Mouse (Mus musculus): ENCODE results near the gene Fndc3a. TPM values are rescaled to one million over a fixed set of nuclear protein-coding genes. Genes with fewer than 3 reads are reported as not detected.

Fndc3a gene
- 1,000 to 10,000 TPM in 1 of 26 experiments, 100 to 1,000 TPM in 25; 214 to 1,172 (median 418) TPM for total RNA-seq (2018; cell fraction: chromatin; rRNA removed)
- total RNA-seq (2018; cell fraction: cytosol; rRNA removed), result 100 to 1,000 TPM in 22 of 26 experiments, 10 to 100 TPM in 4; 95.0 to 246 (median 143) TPM
- 1,000 to 10,000 TPM in 1 of 26 experiments, 100 to 1,000 TPM in 25; 166 to 1,004 (median 345) TPM for total RNA-seq (2018; cell fraction: nucleus; rRNA removed)
- polyA plus RNA-seq (2018), result 62.8 to 82.3 TPM (median 74.6 TPM) in 3 replicates

- Histone ChIP-seq H3K27ac (peak within 1 kb of the TSS; percentile 83), H3K36me3 (ENCODE audit: inconsistent target) (no peaks in the 10 kb centered on the region), H3K79me2 (ENCODE audit: inconsistent target) (peaks cover 44% of the 10 kb centered on the region), H3K4me3 (ENCODE audit: inconsistent target) (peak within 1 kb of the TSS; percentile 85)
- under 1% methylated on average over 56 of the region's 82 CpGs for whole genome bisulfite sequencing (ENCODE audit: missing documents)
Observed at GRCm38 (mm10) chr14:72709710-72710340, at the start of gene Fndc3a. Fndc3a (minus strand) TSS chr14:72710003.

GRCm38 (mm10) chr14:72752893-72753292, 43.1 kb upstream of the Fndc3a start:
- H3K36me3 ChIP-seq (ENCODE audit: inconsistent target), result no peaks in the 10 kb centered on the region
- WGBS (ENCODE audit: missing documents), result 85% methylated on average over 6 of the region's 6 CpGs

GRCm38 (mm10) chr14:72750426-72751182, 40.8 kb upstream of the Fndc3a start:
- 97% methylated on average over 5 of the region's 5 CpGs for WGBS (ENCODE audit: missing documents)
- Histone ChIP-seq H3K27ac (no peak overlapping the region), H3K4me3 (ENCODE audit: inconsistent target) (no peak overlapping the region), H3K36me3 (ENCODE audit: inconsistent target) (no peaks in the 10 kb centered on the region), H3K79me2 (ENCODE audit: inconsistent target) (no peaks in the 10 kb centered on the region)

More at GRCm38 (mm10) chr14:72752893-72753292, 43.1 kb upstream of the Fndc3a start:
- H3K27ac ChIP-seq, result no peak overlapping the region
- H3K4me3 ChIP-seq (ENCODE audit: inconsistent target), result no peak overlapping the region
- no peaks in the 10 kb centered on the region for H3K79me2 ChIP-seq (ENCODE audit: inconsistent target)

GRCm38 (mm10) chr14:72748331-72748730, 38.5 kb upstream of the Fndc3a start:
- 92% methylated on average over 5 of the region's 5 CpGs for WGBS (ENCODE audit: missing documents)
- no peaks in the 10 kb centered on the region for H3K79me2 ChIP-seq (ENCODE audit: inconsistent target)
- no peaks in the 10 kb centered on the region for H3K36me3 ChIP-seq (ENCODE audit: inconsistent target)

DNA sequence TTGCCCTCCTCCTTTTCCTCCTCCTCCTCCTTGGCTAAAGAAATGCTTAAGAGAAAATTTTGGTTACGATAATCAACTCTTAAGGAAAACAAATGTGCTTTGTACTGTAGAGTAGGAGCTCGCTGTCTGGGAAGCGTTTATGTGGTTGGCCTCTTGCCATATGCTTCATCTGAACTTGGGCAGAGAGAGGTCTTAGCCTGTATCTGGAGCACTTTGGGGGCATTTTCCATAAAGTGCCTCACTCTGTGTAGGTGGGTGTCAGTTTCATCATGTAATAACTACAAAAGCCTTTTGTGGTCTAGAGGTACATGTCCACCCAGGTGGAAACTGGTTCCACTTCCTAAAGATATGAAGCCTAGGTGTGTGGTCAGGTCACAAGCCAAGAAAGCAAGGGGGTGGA, 31.9 kb upstream of the Fndc3a start:
- H3K4me3 ChIP-seq (ENCODE audit: inconsistent target), result no peak overlapping the region
- H3K79me2 ChIP-seq (ENCODE audit: inconsistent target), result no peaks in the 10 kb centered on the region
- WGBS (ENCODE audit: missing documents), result 92% methylated on average over 3 of the region's 3 CpGs
- no peaks in the 10 kb centered on the region for H3K36me3 ChIP-seq (ENCODE audit: inconsistent target)
- no peak overlapping the region for H3K27ac ChIP-seq

More at GRCm38 (mm10) chr14:72748331-72748730, 38.5 kb upstream of the Fndc3a start:
- H3K27ac ChIP-seq, result no peak overlapping the region
- no peak overlapping the region for H3K4me3 ChIP-seq (ENCODE audit: inconsistent target)

DNA sequence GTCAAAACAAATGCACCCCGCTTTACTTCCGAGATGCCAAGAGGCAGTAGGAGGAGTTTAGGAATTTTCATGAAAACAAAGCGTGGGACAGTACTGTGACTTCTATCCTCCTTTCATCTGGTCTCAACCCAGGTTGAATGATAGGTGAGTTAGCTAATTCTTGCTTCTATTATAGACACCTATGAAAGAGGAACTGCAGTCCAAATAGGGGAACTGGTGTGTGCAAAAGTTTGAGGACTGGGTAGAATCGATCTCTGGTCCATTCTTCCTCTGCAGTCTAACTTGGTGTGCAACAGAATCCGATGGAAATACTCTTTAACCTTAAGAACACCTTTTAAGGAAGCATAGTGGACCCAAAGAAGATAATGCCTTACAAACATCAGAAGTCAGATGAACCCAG, 30.5 kb upstream of the Fndc3a start:
- Histone ChIP-seq H3K36me3 (ENCODE audit: inconsistent target) (no peaks in the 10 kb centered on the region), H3K27ac (no peak overlapping the region), H3K4me3 (ENCODE audit: inconsistent target) (no peak overlapping the region), H3K79me2 (ENCODE audit: inconsistent target) (no peaks in the 10 kb centered on the region)
- WGBS (ENCODE audit: missing documents), result 46% methylated on average over 5 of the region's 5 CpGs

DNA sequence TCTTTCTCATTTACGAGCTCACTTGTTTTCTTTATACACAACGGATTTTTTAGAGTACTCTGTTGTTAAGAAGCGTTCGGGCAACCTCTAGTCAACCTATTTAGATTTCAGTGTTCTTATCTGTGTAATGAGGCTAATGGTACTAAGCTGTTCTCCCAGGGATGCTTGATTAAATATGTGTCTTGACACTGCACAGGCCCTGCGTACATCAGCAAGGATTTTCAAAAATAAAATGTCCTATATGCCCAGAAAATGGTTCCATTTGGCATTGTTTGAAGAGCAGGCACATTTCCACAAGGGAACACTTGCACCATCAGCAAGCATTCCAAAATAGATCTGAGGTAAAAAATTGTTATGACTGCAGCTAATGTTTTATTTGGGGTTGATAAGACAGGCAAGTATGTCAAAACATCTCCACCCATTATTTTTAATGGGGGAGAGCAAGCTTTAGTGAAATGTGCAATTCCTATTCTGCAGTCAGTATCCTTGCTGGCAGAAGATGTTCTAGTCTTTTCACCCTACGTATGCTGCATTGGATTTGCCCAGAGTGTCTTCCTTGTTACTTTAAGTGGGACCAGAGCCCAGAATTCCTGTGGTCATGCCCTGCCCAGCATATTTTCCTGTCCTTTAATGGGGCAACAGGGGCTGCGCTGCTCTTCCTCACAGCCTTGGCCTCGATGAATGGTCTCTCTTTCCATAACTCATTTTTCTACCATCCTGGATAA, 29.8 kb upstream of the Fndc3a start:
- 95% methylated on average over 8 of the region's 8 CpGs for WGBS (ENCODE audit: missing documents)
- H3K27ac ChIP-seq, result no peak overlapping the region
- H3K79me2 ChIP-seq (ENCODE audit: inconsistent target), result no peaks in the 10 kb centered on the region

DNA sequence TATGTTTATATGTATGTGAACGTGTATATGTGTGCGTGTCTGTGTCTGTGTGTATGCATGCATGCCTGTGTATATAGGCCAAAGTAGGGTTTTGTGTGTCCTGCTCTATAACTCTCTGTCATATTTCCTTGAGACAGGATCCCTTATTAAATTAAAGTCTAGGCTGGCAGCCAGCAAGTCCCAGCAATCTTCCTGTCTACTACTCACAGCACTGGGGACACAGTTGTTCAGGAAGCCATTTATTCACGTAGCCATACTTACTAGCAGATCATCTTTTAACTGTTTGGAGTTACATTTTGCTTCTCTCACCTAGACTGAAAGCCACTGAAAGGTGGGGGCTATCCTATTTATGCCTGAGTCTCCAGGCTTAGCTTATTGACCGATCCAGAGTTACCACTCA, 29.0 kb upstream of the Fndc3a start:
- Histone ChIP-seq H3K4me3 (ENCODE audit: inconsistent target) (no peak overlapping the region), H3K79me2 (ENCODE audit: inconsistent target) (no peaks in the 10 kb centered on the region), H3K27ac (no peak overlapping the region), H3K36me3 (ENCODE audit: inconsistent target) (no peaks in the 10 kb centered on the region)
- 90% methylated on average over 4 of the region's 4 CpGs for WGBS (ENCODE audit: missing documents)

More for the DNA sequence above, 29.8 kb upstream of the Fndc3a start:
- Histone ChIP-seq H3K36me3 (ENCODE audit: inconsistent target) (no peaks in the 10 kb centered on the region), H3K4me3 (ENCODE audit: inconsistent target) (no peak overlapping the region)

DNA sequence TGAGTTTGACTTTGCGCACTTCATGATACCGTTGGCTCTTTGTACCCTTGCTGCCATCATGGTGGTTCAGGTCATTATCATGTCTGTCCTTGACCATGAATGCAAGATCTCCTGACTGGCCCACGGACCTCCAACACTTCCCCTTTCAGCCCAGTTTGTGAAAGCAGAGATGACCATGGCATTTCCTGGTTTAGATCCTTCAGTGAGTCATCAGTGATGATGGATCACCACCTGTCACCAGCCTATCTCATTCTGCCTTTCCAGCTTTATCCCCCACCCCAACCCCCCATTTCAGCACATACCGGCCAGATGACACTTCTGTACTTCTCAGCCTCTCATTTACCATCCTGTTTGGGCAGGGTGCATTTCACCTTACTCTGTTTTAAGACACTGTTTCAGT, 28.4 kb upstream of the Fndc3a start:
- H3K27ac ChIP-seq, result no peak overlapping the region
- WGBS (ENCODE audit: missing documents), result 57% methylated on average over 4 of the region's 4 CpGs
- H3K36me3 ChIP-seq (ENCODE audit: inconsistent target), result no peaks in the 10 kb centered on the region
- no peak overlapping the region for H3K4me3 ChIP-seq (ENCODE audit: inconsistent target)
- H3K79me2 ChIP-seq (ENCODE audit: inconsistent target), result no peaks in the 10 kb centered on the region

- WGBS (ENCODE audit: missing documents), result 92% methylated on average over 3 of the region's 3 CpGs
Observed at GRCm38 (mm10) chr14:72725865-72726264, 16.1 kb upstream of the Fndc3a start.

DNA sequence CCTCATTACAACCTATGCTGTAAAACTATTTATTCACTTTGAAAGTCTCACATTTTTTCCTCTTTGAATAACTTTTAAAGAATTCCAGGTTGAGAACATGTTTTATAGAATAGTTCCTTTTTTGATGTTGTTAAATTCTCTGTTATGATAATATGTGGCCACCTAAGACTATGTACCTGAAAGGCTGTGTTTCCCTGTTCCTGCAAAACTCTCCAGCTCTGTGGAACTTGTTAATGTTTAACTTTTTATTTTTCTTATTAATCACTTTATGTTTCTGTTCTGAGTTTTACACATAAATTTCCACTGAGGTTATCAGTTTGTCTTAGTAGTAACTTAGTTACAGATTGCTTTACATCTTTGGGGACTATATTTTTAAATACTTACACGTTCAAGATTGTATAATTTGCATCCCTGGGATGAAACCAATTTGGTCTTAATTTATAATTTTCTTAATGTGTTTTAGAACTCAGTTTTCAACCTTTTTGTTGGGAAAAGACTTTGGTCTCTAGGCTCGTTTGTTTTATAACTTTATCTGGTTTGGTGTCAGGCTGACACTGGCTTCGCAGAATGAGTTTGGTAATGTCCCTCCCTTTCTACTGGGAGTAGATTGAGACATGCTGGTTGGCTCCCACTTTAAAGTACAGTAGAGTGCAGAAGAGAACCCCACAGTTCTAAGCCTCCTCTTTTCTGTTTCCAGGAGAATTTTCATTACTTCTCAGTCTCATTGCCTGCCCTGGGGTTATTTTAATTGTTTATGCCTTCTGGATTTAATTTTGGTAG, 12.7 kb upstream of the Fndc3a start:
- H3K79me2 ChIP-seq (ENCODE audit: inconsistent target), result no peaks in the 10 kb centered on the region
- H3K4me3 ChIP-seq (ENCODE audit: inconsistent target), result no peak overlapping the region
- 85% methylated on average over 3 of the region's 3 CpGs for WGBS (ENCODE audit: missing documents)
- no peaks in the 10 kb centered on the region for H3K36me3 ChIP-seq (ENCODE audit: inconsistent target)
- H3K27ac ChIP-seq, result no peak overlapping the region

More at GRCm38 (mm10) chr14:72725865-72726264, 16.1 kb upstream of the Fndc3a start:
- H3K27ac ChIP-seq, result no peak overlapping the region
- H3K4me3 ChIP-seq (ENCODE audit: inconsistent target), result no peak overlapping the region
- H3K79me2 ChIP-seq (ENCODE audit: inconsistent target), result no peaks in the 10 kb centered on the region
- H3K36me3 ChIP-seq (ENCODE audit: inconsistent target), result no peaks in the 10 kb centered on the region

DNA sequence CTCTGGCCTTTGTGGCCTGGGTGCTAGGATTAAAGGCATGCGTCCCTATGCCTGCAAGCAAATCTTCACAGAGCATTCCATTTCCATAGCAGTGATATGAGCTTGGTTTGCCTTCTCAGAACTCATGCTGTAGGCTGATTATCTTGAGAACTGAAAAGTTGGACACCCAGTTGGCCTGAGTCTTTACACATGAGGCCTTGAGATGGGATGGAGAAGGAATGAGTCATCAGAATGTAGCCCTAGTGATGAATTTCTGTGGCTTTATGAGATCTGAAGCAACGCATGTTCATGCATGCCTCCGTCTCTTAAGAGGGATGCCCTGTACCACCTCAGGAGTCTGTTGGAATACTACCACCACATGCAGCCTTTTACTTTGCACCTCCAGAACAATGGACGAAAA, 6.4 kb upstream of the Fndc3a start:
- WGBS (ENCODE audit: missing documents), result 90% methylated on average over 4 of the region's 4 CpGs
- H3K27ac ChIP-seq, result no peak overlapping the region

GRCm38 (mm10) chr14:72711130-72711529, 1.3 kb upstream of the Fndc3a start:
- 73% methylated on average over 4 of the region's 4 CpGs for WGBS (ENCODE audit: missing documents)
- H3K4me3 ChIP-seq (ENCODE audit: inconsistent target), result peak overlapping the region; percentile 85; the same call in 1 of the 2 replicates
- H3K36me3 ChIP-seq (ENCODE audit: inconsistent target), result no peaks in the 10 kb centered on the region
- peaks cover 31% of the 10 kb centered on the region for H3K79me2 ChIP-seq (ENCODE audit: inconsistent target)
- H3K27ac ChIP-seq, result no peak overlapping the region

More for the DNA sequence above, 6.4 kb upstream of the Fndc3a start:
- H3K36me3 ChIP-seq (ENCODE audit: inconsistent target), result no peaks in the 10 kb centered on the region
- no peaks in the 10 kb centered on the region for H3K79me2 ChIP-seq (ENCODE audit: inconsistent target)
- H3K4me3 ChIP-seq (ENCODE audit: inconsistent target), result no peak overlapping the region

Measured in macrophage (primary cell).